Mouse (Mus musculus) olfactory bulb, adult 2 months (tissue): ENCODE results near the gene Sstr4. TPM values are rescaled to one million over a fixed set of nuclear protein-coding genes. Genes with fewer than 3 reads are reported as not detected.

Source experiments
- H3K27ac ChIP-seq: fragments of 200-500 bp; 2 replicates; pipeline ENCODE4 v1.5.1; 2012; ENCODE audit warnings: low read depth, low read length; ENCODE audit not compliant: insufficient read depth
- H3K4me1 ChIP-seq: fragments of 200-500 bp; 2 replicates; pipeline ENCODE4 v1.6.1; 2012; ENCODE audit warnings: low read length; ENCODE audit not compliant: control insufficient read depth, insufficient read depth
- H3K4me3 ChIP-seq: fragments of 200-500 bp; 2 replicates; pipeline ENCODE4 v1.5.1; 2012; ENCODE audit warnings: mild to moderate bottlenecking, low read depth, low read length, moderate library complexity; ENCODE audit not compliant: insufficient read depth
- CTCF ChIP-seq: fragments of 200-500 bp; IDR thresholded peaks from 2 replicates; pipeline ENCODE4 v1.5.1; 2012; ENCODE audit warnings: low read depth, mild to moderate bottlenecking, low read length, moderate library complexity; ENCODE audit not compliant: insufficient read depth
- POLR2A ChIP-seq: fragments of 200-500 bp; IDR thresholded peaks from 2 replicates; pipeline ENCODE4 v1.6.1; 2012; ENCODE audit warnings: mild to moderate bottlenecking, low read depth, low read length, moderate library complexity; ENCODE audit not compliant: insufficient read depth
- WGBS: fragments of 180-500 bp; shearing (Covaris S2); methylation state at CpG from one replicate; pipeline ENCODE4 v1.1.7; 2018; 5-methylcytosine and 5-hydroxymethylcytosine counted together
- polyA plus RNA-seq: library from polyadenylated mRNA; stranded (reverse); fragments of >200 nt; gene quantifications from 2 replicates; pipeline ENCODE4 v1.2.4, GENCODE M21; 2012; ENCODE audit warnings: low replicate concordance; ENCODE audit not compliant: missing spikeins, insufficient read depth, insufficient read length

Gene Sstr4
- polyA plus RNA-seq: not detected in 2 replicates

GRCm38 (mm10) chr2:148395131-148396051, at the start of gene Sstr4:
Sstr4 (plus strand) TSS chr2:148395344.
- H3K27ac ChIP-seq: peak within 1 kb of the TSS; percentile 15; the same call in 1 of the 2 replicates
- peaks cover 15% of the 10 kb centered on the region for H3K4me1 ChIP-seq
- TF ChIP-seq CTCF: peak; percentile 59; the same call in 1 of the 2 replicates
- TF ChIP-seq POLR2A: peak; percentile 44; the same call in 1 of the 2 replicates
- 3% methylated on average over 81 of the region's 83 CpGs for WGBS
- H3K4me3 ChIP-seq: peak within 1 kb of the TSS; percentile 53

- Histone ChIP-seq H3K4me1 (no peaks in the 10 kb centered on the region), H3K27ac (no peak overlapping the region), H3K4me3 (no peak overlapping the region)
- TF ChIP-seq CTCF (no peak), POLR2A (no peak)
Observed at GRCm38 (mm10) chr2:148345373-148345772, 49.8 kb upstream of the Sstr4 start.

- no peak for TF ChIP-seq CTCF
- TF ChIP-seq POLR2A: no peak
- Histone ChIP-seq H3K4me1 (no peaks in the 10 kb centered on the region), H3K4me3 (no peak overlapping the region), H3K27ac (no peak overlapping the region)
- 95% methylated on average over 1 of the region's 1 CpGs for WGBS
Observed at GRCm38 (mm10) chr2:148346976-148347375, 48.2 kb upstream of the Sstr4 start.

- Histone ChIP-seq H3K27ac (no peak overlapping the region), H3K4me1 (no peaks in the 10 kb centered on the region), H3K4me3 (no peak overlapping the region)
- 66% methylated on average over 4 of the region's 4 CpGs for WGBS
- no peak for TF ChIP-seq CTCF
- no peak for TF ChIP-seq POLR2A
Observed at GRCm38 (mm10) chr2:148349509-148350307, 45.4 kb upstream of the Sstr4 start.

GRCm38 (mm10) chr2:148350460-148350859, 44.7 kb upstream of the Sstr4 start:
- 84% methylated on average over 2 of the region's 2 CpGs for WGBS
- no peak for TF ChIP-seq CTCF
- TF ChIP-seq POLR2A: no peak

GRCm38 (mm10) chr2:148352655-148353054, 42.5 kb upstream of the Sstr4 start:
- Histone ChIP-seq H3K27ac (no peak overlapping the region), H3K4me1 (no peaks in the 10 kb centered on the region), H3K4me3 (no peak overlapping the region)
- TF ChIP-seq CTCF: no peak
- no peak for TF ChIP-seq POLR2A
- 71% methylated on average over 1 of the region's 1 CpGs for WGBS

More at GRCm38 (mm10) chr2:148350460-148350859, 44.7 kb upstream of the Sstr4 start:
- no peak overlapping the region for H3K4me3 ChIP-seq
- no peak overlapping the region for H3K27ac ChIP-seq
- no peaks in the 10 kb centered on the region for H3K4me1 ChIP-seq

- Histone ChIP-seq H3K27ac (no peak overlapping the region), H3K4me1 (no peaks in the 10 kb centered on the region), H3K4me3 (no peak overlapping the region)
- WGBS: 79% methylated on average over 1 of the region's 1 CpGs
- TF ChIP-seq POLR2A: no peak
- no peak for TF ChIP-seq CTCF
Observed at GRCm38 (mm10) chr2:148357145-148357544, 38.0 kb upstream of the Sstr4 start.

- H3K27ac ChIP-seq: no peak overlapping the region
- TF ChIP-seq CTCF (no peak), POLR2A (no peak)
- 90% methylated on average over 3 of the region's 3 CpGs for WGBS
Observed at GRCm38 (mm10) chr2:148364536-148364935, 30.6 kb upstream of the Sstr4 start.

More at GRCm38 (mm10) chr2:148364536-148364935, 30.6 kb upstream of the Sstr4 start:
- Histone ChIP-seq H3K4me3 (no peak overlapping the region), H3K4me1 (no peaks in the 10 kb centered on the region)
